Mouse (Mus musculus): Measurements from ENCODE around the gene Olfr812.
"Not testable (repeated sequence)": the region's sequence is repeated elsewhere in the genome, so short reads cannot be mapped to it uniquely, and the experiment has no call there.

The Olfr812 gene

GRCm38 (mm10) chr10:129845994-129846393 is at the start of gene Olfr812:
Olfr812 (minus strand) TSS chr10:129846094.
- DNase-seq (ENCODE audit: low read depth, low spot score) = no peak

- no peak for DNase-seq (ENCODE audit: low read depth, low spot score)
These were observed 40.0 kb upstream of the Olfr812 start for GRCm38 (mm10) chr10:129885934-129886333.

GRCm38 (mm10) chr10:129885496-129885895 is 39.6 kb upstream of the Olfr812 start:
- not testable (repeated sequence) for DNase-seq (ENCODE audit: low read depth, low spot score)

- not testable (repeated sequence) for DNase-seq (ENCODE audit: low read depth, low spot score)
These were observed 33.9 kb upstream of the Olfr812 start, which contains the start of gene Olfr814 for GRCm38 (mm10) chr10:129879751-129880150. Olfr814 (minus strand) TSS chr10:129879851.

- DNase-seq (ENCODE audit: low read depth, low spot score) = no peak
These were observed 9.2 kb upstream of the Olfr812 start, which contains the start of gene Olfr813 for GRCm38 (mm10) chr10:129855067-129855466. Olfr813 (plus strand) TSS chr10:129855367.

GRCm38 (mm10) chr10:129847343-129847742 is 1.4 kb upstream of the Olfr812 start:
- DNase-seq (ENCODE audit: low read depth, low spot score) = no peak

- no peak for DNase-seq (ENCODE audit: low read depth, low spot score)
These were observed 41.6 kb downstream of the Olfr812 start, which contains the start of gene Olfr811 for GRCm38 (mm10) chr10:129804296-129804695. Olfr811 (minus strand) TSS chr10:129804396.

GRCm38 (mm10) chr10:129794817-129795216 is 51.1 kb downstream of the Olfr812 start, which contains the start of gene Olfr810:
Olfr810 (minus strand) TSS chr10:129794917.
- DNase-seq (ENCODE audit: low read depth, low spot score) = no peak
